In the genomic region with DNA sequence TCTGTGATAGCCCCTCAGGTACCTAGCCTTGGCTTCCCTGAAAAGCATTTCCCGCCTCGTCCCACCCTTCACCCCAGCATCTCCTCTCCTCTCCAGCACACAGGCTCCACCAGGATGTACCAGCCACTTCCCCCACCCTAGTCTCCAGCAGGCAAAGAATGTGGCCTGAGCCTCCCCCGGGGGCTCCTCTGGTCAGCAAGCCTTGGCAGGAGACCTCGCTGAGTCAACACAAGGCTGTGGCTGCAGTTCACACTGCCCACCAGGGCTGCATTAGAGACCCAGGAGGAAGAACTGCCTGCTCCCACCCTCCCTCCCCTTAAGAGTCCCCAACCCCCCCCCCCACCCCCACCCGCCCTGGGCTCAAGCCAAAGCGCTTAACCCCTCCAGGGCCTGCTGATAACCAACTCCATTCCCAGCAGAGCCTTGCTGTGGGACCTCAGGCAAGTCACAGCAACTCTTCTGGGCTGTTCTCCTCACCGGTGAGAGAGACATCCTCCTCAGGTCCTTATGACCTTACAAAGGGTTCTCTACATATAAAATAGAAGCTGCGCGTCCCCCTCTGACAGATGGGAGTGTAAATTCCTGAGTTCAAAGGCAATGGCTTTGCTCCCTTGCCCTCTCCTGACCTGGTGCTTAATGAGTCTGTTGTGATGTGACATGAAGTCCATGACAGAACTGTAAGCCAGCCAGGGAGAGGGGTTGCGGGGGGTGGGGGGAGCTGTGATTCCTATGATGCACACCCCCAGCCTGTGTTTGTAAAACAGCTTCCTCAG, we compare ENCODE assay signal across 8 mouse cellular contexts. TPM values are rescaled to one million over a fixed set of nuclear protein-coding genes. Genes with fewer than 3 reads are reported as not detected.
A peak's percentile ranks its signal among the peaks of the same experiment; 100 is the strongest.
DNase-seq lines count a peak whose midpoint lies in the region; ATAC-seq and TF ChIP-seq lines count a peak whose summit lies in the region.

No protein-coding gene starts in this region.

- TF ChIP-seq CTCF in lung, adult 2 months (IDR thresholded peaks at IDR 0.05; ENCODE audit: insufficient read depth, low read length), result no peak
- TF ChIP-seq CTCF in stomach, postnatal 0 days (IDR thresholded peaks at IDR 0.05; ENCODE audit: low read depth), result 0 out of 2 replicates have a peak, but pooled peaks have one; percentile 6

- peak overlapping the region; percentile 10 for H3K4me2 ChIP-seq in lung, embryonic 15.5 days
- no peak overlapping the region for H3K4me2 ChIP-seq in limb, embryonic 14.5 days (replicated peaks; ENCODE audit: low read depth, low read length, severe bottlenecking)
- H3K4me2 ChIP-seq in stomach, postnatal 0 days (replicated peaks; ENCODE audit: low read depth), result no peak overlapping the region

- no peaks in the 10 kb centered on the region for H3K9me3 ChIP-seq in lung, embryonic 15.5 days
- peaks cover 4% of the 10 kb centered on the region; the same call in 1 of the 2 replicates for H3K9me3 ChIP-seq in hindbrain, embryonic 10.5 days
- no peaks in the 10 kb centered on the region for H3K9me3 ChIP-seq in limb, embryonic 14.5 days (ENCODE audit: control insufficient read depth, low read length)
- H3K9me3 ChIP-seq in stomach, postnatal 0 days (ENCODE audit: control insufficient read depth, low read length), result no peaks in the 10 kb centered on the region

- peak overlapping the region; percentile 93 for H3K27ac ChIP-seq in lung, embryonic 15.5 days
- H3K27ac ChIP-seq in hindbrain, embryonic 10.5 days, result peak overlapping the region; percentile 92
- H3K27ac ChIP-seq in limb, embryonic 14.5 days (replicated peaks; ENCODE audit: low read depth, low read length), result 0 out of 2 replicates have a peak overlapping the region, but pooled peaks have one; percentile 38
- H3K27ac ChIP-seq in stomach, postnatal 0 days (replicated peaks), result peak overlapping the region; percentile 88

- H3K36me3 ChIP-seq in lung, embryonic 15.5 days, result no peaks in the 10 kb centered on the region
- no peaks in the 10 kb centered on the region for H3K36me3 ChIP-seq in hindbrain, embryonic 10.5 days
- no peaks in the 10 kb centered on the region for H3K36me3 ChIP-seq in limb, embryonic 14.5 days (ENCODE audit: control insufficient read depth, insufficient read depth, low read length)
- no peaks in the 10 kb centered on the region for H3K36me3 ChIP-seq in stomach, postnatal 0 days (ENCODE audit: control insufficient read depth, insufficient read depth, low read length)

- no peak for TF ChIP-seq POLR2A in lung, adult 2 months (IDR thresholded peaks at IDR 0.05; ENCODE audit: borderline replicate concordance, extremely low read depth, low read depth, low read length)
- TF ChIP-seq POLR2A in limb, embryonic 14.5 days (IDR thresholded peaks at IDR 0.05; ENCODE audit: borderline replicate concordance, extremely low read depth, insufficient read depth, insufficient read length), result no peak

- H3K9ac ChIP-seq in lung, embryonic 15.5 days, result no peak overlapping the region; the same call in 1 of the 2 replicates
- no peak overlapping the region for H3K9ac ChIP-seq in limb, embryonic 14.5 days (ENCODE audit: low read depth, low read length, severe bottlenecking)
- no peak overlapping the region for H3K9ac ChIP-seq in stomach, postnatal 0 days (ENCODE audit: low read length)

- 13% methylated on average over 10 of the region's 10 CpGs for WGBS in lung, embryonic 15.5 days
- 23% methylated on average over 8 of the region's 10 CpGs for WGBS in lung, adult 2 months
- WGBS in hindbrain, embryonic 10.5 days, result 34% methylated on average over 10 of the region's 10 CpGs
- WGBS in limb, embryonic 14.5 days, result 29% methylated on average over 10 of the region's 10 CpGs
- 31% methylated on average over 10 of the region's 10 CpGs for WGBS in stomach, postnatal 0 days

- ATAC-seq in lung, embryonic 15.5 days (ENCODE audit: borderline replicate concordance, extremely low read depth, low FRiP score, low TSS enrichment), result peak; percentile 37; the same call in 1 of the 2 replicates
- ATAC-seq in limb, embryonic 14.5 days (ENCODE audit: low FRiP score, low read depth), result no peak
- ATAC-seq in stomach, postnatal 0 days (ENCODE audit: low FRiP score, low TSS enrichment), result peak; percentile 19; the same call in 1 of the 2 replicates
- no peak for ATAC-seq in activated CD4-positive, CD25-positive, alpha-beta regulatory T cell, adult 4 months

- H3K4me3 ChIP-seq in lung, embryonic 15.5 days, result no peak overlapping the region
- H3K4me3 ChIP-seq in lung, adult 2 months (replicated peaks; ENCODE audit: extremely low read depth, low read depth, low read length), result no peak overlapping the region
- no peak overlapping the region for H3K4me3 ChIP-seq in hindbrain, embryonic 10.5 days
- no peak overlapping the region for H3K4me3 ChIP-seq in limb, embryonic 14.5 days (replicated peaks; ENCODE audit: low read length)
- no peak overlapping the region for H3K4me3 ChIP-seq in stomach, postnatal 0 days (ENCODE audit: low read depth, low read length)

- H3K27me3 ChIP-seq in lung, embryonic 15.5 days, result no peaks in the 10 kb centered on the region
- H3K27me3 ChIP-seq in hindbrain, embryonic 10.5 days (ENCODE audit: insufficient read depth, poor library complexity, severe bottlenecking), result no peaks in the 10 kb centered on the region
- H3K27me3 ChIP-seq in limb, embryonic 14.5 days (ENCODE audit: control insufficient read depth, insufficient read depth, low read length), result no peaks in the 10 kb centered on the region
- no peaks in the 10 kb centered on the region for H3K27me3 ChIP-seq in stomach, postnatal 0 days (ENCODE audit: control insufficient read depth, insufficient read depth, low read length)

- no peak for TF ChIP-seq EP300 in stomach, postnatal 0 days (optimal IDR thresholded peaks at IDR 0.05)

- intact Hi-C loops in gastrocnemius, postnatal 14 days (cut with DNase I; ENCODE audit: low total_unique reads), result no loop called here

- no peak for DNase-seq in lung, adult 2 months
- no peak for DNase-seq in hindbrain, embryonic 10.5 days (ENCODE audit: low spot score)
- DNase-seq in limb, embryonic 14.5 days (ENCODE audit: low spot score), result no peak
- peak; percentile 39 for DNase-seq in stomach, postnatal 0 days (ENCODE audit: low spot score)
- DNase-seq in layer of hippocampus, adult 8-10 months (ENCODE audit: low spot score in 2 of 2), result no peak
- DNase-seq in gastrocnemius, postnatal 14 days, result no peak

- H3K4me1 ChIP-seq in lung, embryonic 15.5 days, result peaks cover 70% of the 10 kb centered on the region
- H3K4me1 ChIP-seq in lung, adult 2 months (ENCODE audit: control insufficient read depth, insufficient read depth, low read length), result peaks cover 42% of the 10 kb centered on the region
- peaks cover 66% of the 10 kb centered on the region for H3K4me1 ChIP-seq in hindbrain, embryonic 10.5 days (replicated peaks)
- peaks cover 48% of the 10 kb centered on the region for H3K4me1 ChIP-seq in limb, embryonic 14.5 days (ENCODE audit: control insufficient read depth, insufficient read depth, low read length)
- H3K4me1 ChIP-seq in stomach, postnatal 0 days (replicated peaks; ENCODE audit: control insufficient read depth, insufficient read depth), result peaks cover 11% of the 10 kb centered on the region; the same call in 1 of the 2 replicates

RNA-seq across cellular contexts. Expression of gene Cdc42ep1, which starts 8.0 kb away (rescaled TPM):
- polyA plus RNA-seq in lung, embryonic 15.5 days (2015; fragmentation: Nextera tagmentation; extraction: Ambion mirVana), result 105 and 109 TPM in 2 replicates
- polyA plus RNA-seq in lung, adult 2 months (2012; rRNA removed), result 221 and 277 TPM in 2 replicates
- polyA plus RNA-seq in hindbrain, embryonic 10.5 days (2016; fragmentation: Nextera tagmentation; extraction: Ambion mirVana), result 19.2 and 19.4 TPM in 2 replicates
- 25.2 and 34.3 TPM in 2 replicates for polyA plus RNA-seq in limb, embryonic 14.5 days (2012; rRNA removed)
- polyA plus RNA-seq in limb, embryonic 14.5 days (2014; fragmentation: Nextera tagmentation; extraction: Ambion mirVana), result 23.1 and 24.3 TPM in 2 replicates
- polyA plus RNA-seq in stomach, postnatal 0 days (2015; fragmentation: Nextera tagmentation; extraction: Ambion mirVana), result 37.7 and 45.4 TPM in 2 replicates
- 10 to 100 TPM; 14.5 to 18.7 (median 16.2) TPM for total RNA-seq in layer of hippocampus, adult 8-10 months (2022)
- polyA plus RNA-seq in activated CD4-positive, CD25-positive, alpha-beta regulatory T cell, adult 4 months (2017; shearing (Covaris generic)), result not detected
- 10 to 100 TPM; 22.7 to 23.6 TPM for total RNA-seq in gastrocnemius, postnatal 14 days (2021)

RNA-seq across cellular contexts. Expression of gene Lgals2, which starts 20.9 kb away (rescaled TPM):
- polyA plus RNA-seq in lung, embryonic 15.5 days (2015; fragmentation: Nextera tagmentation; extraction: Ambion mirVana), result 0.69 and 0.72 TPM in 2 replicates
- polyA plus RNA-seq in lung, adult 2 months (2012; rRNA removed), result 6.0 and 7.2 TPM in 2 replicates
- not detected in 2 replicates for polyA plus RNA-seq in hindbrain, embryonic 10.5 days (2016; fragmentation: Nextera tagmentation; extraction: Ambion mirVana)
- 0.65 and 0.72 TPM in 2 replicates for polyA plus RNA-seq in limb, embryonic 14.5 days (2012; rRNA removed)
- 0.58 TPM in 1 of 2 replicates, not detected in the other for polyA plus RNA-seq in limb, embryonic 14.5 days (2014; fragmentation: Nextera tagmentation; extraction: Ambion mirVana)
- polyA plus RNA-seq in stomach, postnatal 0 days (2015; fragmentation: Nextera tagmentation; extraction: Ambion mirVana), result 39.4 and 39.5 TPM in 2 replicates
- not detected for total RNA-seq in layer of hippocampus, adult 8-10 months (2022)
- polyA plus RNA-seq in activated CD4-positive, CD25-positive, alpha-beta regulatory T cell, adult 4 months (2017; shearing (Covaris generic)), result not detected
- not detected for total RNA-seq in gastrocnemius, postnatal 14 days (2021)

RNA-seq across cellular contexts. Expression of gene Card10, which starts 31.6 kb away (rescaled TPM):
- 7.1 and 7.6 TPM in 2 replicates for polyA plus RNA-seq in lung, embryonic 15.5 days (2015; fragmentation: Nextera tagmentation; extraction: Ambion mirVana)
- 61.5 and 73.5 TPM in 2 replicates for polyA plus RNA-seq in lung, adult 2 months (2012; rRNA removed)
- 4.3 and 4.5 TPM in 2 replicates for polyA plus RNA-seq in hindbrain, embryonic 10.5 days (2016; fragmentation: Nextera tagmentation; extraction: Ambion mirVana)
- polyA plus RNA-seq in limb, embryonic 14.5 days (2012; rRNA removed), result 9.0 and 12.4 TPM in 2 replicates
- polyA plus RNA-seq in limb, embryonic 14.5 days (2014; fragmentation: Nextera tagmentation; extraction: Ambion mirVana), result 4.4 and 5.1 TPM in 2 replicates
- polyA plus RNA-seq in stomach, postnatal 0 days (2015; fragmentation: Nextera tagmentation; extraction: Ambion mirVana), result 2.4 and 2.8 TPM in 2 replicates
- total RNA-seq in layer of hippocampus, adult 8-10 months (2022), result 1 to 10 TPM; 6.6 to 8.2 (median 6.9) TPM
- not detected for polyA plus RNA-seq in activated CD4-positive, CD25-positive, alpha-beta regulatory T cell, adult 4 months (2017; shearing (Covaris generic))
- 1 to 10 TPM; 9.6 to 9.7 TPM for total RNA-seq in gastrocnemius, postnatal 14 days (2021)

RNA-seq across cellular contexts. Expression of gene Gga1, which starts 42.6 kb away (rescaled TPM):
- 54.0 and 56.2 TPM in 2 replicates for polyA plus RNA-seq in lung, embryonic 15.5 days (2015; fragmentation: Nextera tagmentation; extraction: Ambion mirVana)
- polyA plus RNA-seq in lung, adult 2 months (2012; rRNA removed), result 113 and 121 TPM in 2 replicates
- 51.1 and 60.7 TPM in 2 replicates for polyA plus RNA-seq in hindbrain, embryonic 10.5 days (2016; fragmentation: Nextera tagmentation; extraction: Ambion mirVana)
- 60.6 and 80.6 TPM in 2 replicates for polyA plus RNA-seq in limb, embryonic 14.5 days (2012; rRNA removed)
- polyA plus RNA-seq in limb, embryonic 14.5 days (2014; fragmentation: Nextera tagmentation; extraction: Ambion mirVana), result 43.6 and 45.0 TPM in 2 replicates
- polyA plus RNA-seq in stomach, postnatal 0 days (2015; fragmentation: Nextera tagmentation; extraction: Ambion mirVana), result 35.6 and 39.3 TPM in 2 replicates
- 10 to 100 TPM; 59.2 to 63.9 (median 62.6) TPM for total RNA-seq in layer of hippocampus, adult 8-10 months (2022)
- polyA plus RNA-seq in activated CD4-positive, CD25-positive, alpha-beta regulatory T cell, adult 4 months (2017; shearing (Covaris generic)), result 10 to 100 TPM; 13.8 to 18.1 TPM
- 10 to 100 TPM; 28.0 to 28.2 TPM for total RNA-seq in gastrocnemius, postnatal 14 days (2021)

Comparison
In these comparisons a context has a peak if more than half of its experiments do, and no peak if none do; other contexts are left out.
1. ATAC-seq: peak in lung, embryonic 15.5 days (single experiment) and stomach, postnatal 0 days (single experiment); none in limb, embryonic 14.5 days (single experiment) and activated CD4-positive, CD25-positive, alpha-beta regulatory T cell, adult 4 months (single experiment).
2. H3K27ac ChIP-seq: peak in every context shown above with its lines; median percentile 93 in lung, embryonic 15.5 days; 92 in hindbrain, embryonic 10.5 days; 88 in stomach, postnatal 0 days; 38 in limb, embryonic 14.5 days.
3. RNA of gene Cdc42ep1, which starts 8.0 kb away (polyA plus RNA-seq): 221 to 277 TPM in lung, adult 2 months, 105 to 109 TPM in lung, embryonic 15.5 days, 37.7 to 45.4 TPM in stomach, postnatal 0 days, 23.1 to 34.3 TPM in limb, embryonic 14.5 days and 19.2 to 19.4 TPM in hindbrain, embryonic 10.5 days; not detected in activated CD4-positive, CD25-positive, alpha-beta regulatory T cell, adult 4 months; every median in the first group is over 10 times any median in the second.